Mouse (Mus musculus): Measurements from ENCODE around the gene Gm20431.

GRCm38 (mm10) chr2:167593551-167594250 lies 67.6 kb downstream of the Gm20431 start:
- TF ChIP-seq CTCF (IDR thresholded peaks at IDR 0.05; ENCODE audit: insufficient read depth, low read length) (no peak), POLR2A (IDR thresholded peaks at IDR 0.05; ENCODE audit: borderline replicate concordance, extremely low read depth, low read depth, low read length) (no peak)

All from lung, adult 2 months (tissue).